Mouse (Mus musculus) heart, adult 2 months (tissue): ENCODE data around the gene Arsk. TPM values are rescaled to one million over a fixed set of nuclear protein-coding genes. Genes with fewer than 3 reads are reported as not detected.

ENCODE experiments used
- DNase-seq, 2 experiments: peaks; one replicate each; pipeline ENCODE4 v3.0.0; 2021
- H3K27ac ChIP-seq: fragments of 200-600 bp; 2 replicates; pipeline ENCODE4 v1.8.1; 2022
- H3K27me3 ChIP-seq: fragments of 200-500 bp; 2 replicates; pipeline ENCODE4 v1.6.1; 2012; ENCODE audit warnings: mild to moderate bottlenecking, low read length, inconsistent platforms, mixed read lengths; ENCODE audit not compliant: control insufficient read depth, insufficient read depth
- H3K36me3 ChIP-seq: fragments of 200-500 bp; 2 replicates; pipeline ENCODE4 v1.6.1; 2012; ENCODE audit warnings: low read length, inconsistent platforms; ENCODE audit not compliant: control insufficient read depth, insufficient read depth
- H3K4me1 ChIP-seq: fragments of 200-500 bp; 2 replicates; pipeline ENCODE4 v1.6.1; 2011; ENCODE audit warnings: low read length; ENCODE audit not compliant: control insufficient read depth, insufficient read depth
- H3K4me3 ChIP-seq: fragments of 200-600 bp; 2 replicates; pipeline ENCODE4 v1.8.1; 2022
- H3K79me2 ChIP-seq: fragments of 200-500 bp; replicated peaks from 2 replicates; pipeline ENCODE4 v1.6.1; 2012; ENCODE audit warnings: mild to moderate bottlenecking, inconsistent platforms, low read length, moderate library complexity, mixed read lengths; ENCODE audit not compliant: control insufficient read depth, insufficient read depth
- H3K9ac ChIP-seq: fragments of 200-500 bp; 2 replicates; pipeline ENCODE4 v1.6.1; 2012; ENCODE audit warnings: low read depth, mild to moderate bottlenecking, control low read depth, inconsistent platforms, low read length, mixed read lengths
- CTCF ChIP-seq: fragments of 200-600 bp; IDR thresholded peaks from 2 replicates; pipeline ENCODE4 v1.8.1; 2022; ENCODE audit warnings: antibody characterized with exemption, mild to moderate bottlenecking, moderate library complexity
- EP300 ChIP-seq: fragments of 200-500 bp; IDR thresholded peaks from 2 replicates; pipeline ENCODE4 v1.6.1; 2011; ENCODE audit warnings: low read depth, low read length, control low read depth; ENCODE audit not compliant: insufficient read depth
- POLR2A ChIP-seq: fragments of 200-500 bp; IDR thresholded peaks from 2 replicates; pipeline ENCODE4 v1.6.1; 2011; ENCODE audit warnings: mild to moderate bottlenecking, low read depth, low read length, control low read depth; ENCODE audit not compliant: insufficient read depth
- WGBS: fragments of 180-500 bp; shearing (Covaris S2); methylation state at CpG from one replicate; pipeline ENCODE4 v1.1.7; 2018; 5-methylcytosine and 5-hydroxymethylcytosine counted together
- intact Hi-C: fragments of 180-260 bp; cut with DNase I; formaldehyde crosslinking; loops from one replicate; pipeline ENCODE4 v1.15.1; 2025
- polyA plus RNA-seq: library from polyadenylated mRNA; depleted of rRNA; stranded (reverse); fragments of >200 nt; gene quantifications from 2 replicates; pipeline ENCODE4 v1.2.3, GENCODE M21; 2012
- total RNA-seq, 2 experiments: library from RNA; stranded (reverse); gene quantifications; 2 replicates each; pipeline ENCODE4 v1.2.3; 2021

Gene Arsk
- total and polyA plus RNA-seq, 3 experiments = 2.4 to 4.0 (median 3.5) TPM

GRCm38 (mm10) chr13:76055391-76056232 lies 42.8 kb downstream of the Arsk start:
- H3K27ac ChIP-seq = no peak overlapping the region
- peak; percentile 28 to 38 for DNase-seq
- WGBS = 2% methylated on average over 58 of the region's 59 CpGs
- peaks cover 3% of the 10 kb centered on the region; the same call in 1 of the 2 replicates for H3K27me3 ChIP-seq
- TF ChIP-seq CTCF = no peak
- H3K4me1 ChIP-seq = peaks cover 3% of the 10 kb centered on the region
- H3K79me2 ChIP-seq = no peaks in the 10 kb centered on the region
- peak overlapping the region; percentile 17 for H3K9ac ChIP-seq
- H3K36me3 ChIP-seq = no peaks in the 10 kb centered on the region
- H3K4me3 ChIP-seq = peak overlapping the region; percentile 54
- intact Hi-C loops = loop anchor here (2.0 to 5.0 kb wide), 3 partner anchors 31 to 113 kb away; partner anchors contain the start of gene Rhobtb3

GRCm38 (mm10) chr13:76044971-76045370 lies 53.5 kb downstream of the Arsk start:
- Histone ChIP-seq H3K36me3 (no peaks in the 10 kb centered on the region), H3K4me3 (no peak overlapping the region), H3K27ac (no peak overlapping the region), H3K4me1 (no peaks in the 10 kb centered on the region), H3K27me3 (no peaks in the 10 kb centered on the region), H3K79me2 (no peaks in the 10 kb centered on the region), H3K9ac (no peak overlapping the region)
- no peak for TF ChIP-seq EP300
- intact Hi-C loops = no loop called here
- no peak for DNase-seq

GRCm38 (mm10) chr13:76042455-76042854 lies 56.0 kb downstream of the Arsk start:
- no peak for DNase-seq
- 39% methylated on average over 1 of the region's 1 CpGs for WGBS
- Histone ChIP-seq H3K27me3 (no peaks in the 10 kb centered on the region), H3K4me3 (no peak overlapping the region), H3K27ac (no peak overlapping the region), H3K4me1 (no peaks in the 10 kb centered on the region), H3K36me3 (no peaks in the 10 kb centered on the region), H3K9ac (no peak overlapping the region), H3K79me2 (no peaks in the 10 kb centered on the region)
- intact Hi-C loops = no loop called here
- TF ChIP-seq POLR2A (no peak), EP300 (no peak), CTCF (no peak)

GRCm38 (mm10) chr13:76024588-76024987 lies 73.9 kb downstream of the Arsk start:
- H3K27ac ChIP-seq = peak overlapping the region; percentile 51
- intact Hi-C loops = loop anchor here (2.0 to 5.0 kb wide), 3 partner anchors 32 to 1162 kb away; partner anchors contain the start of gene Gpr150
- peaks cover 2% of the 10 kb centered on the region for H3K4me1 ChIP-seq
- no peaks in the 10 kb centered on the region for H3K27me3 ChIP-seq
- H3K9ac ChIP-seq = no peak overlapping the region
- H3K79me2 ChIP-seq = no peaks in the 10 kb centered on the region
- TF ChIP-seq POLR2A (no peak), EP300 (no peak), CTCF (no peak)
- no peaks in the 10 kb centered on the region for H3K36me3 ChIP-seq
- WGBS = 21% methylated on average over 3 of the region's 3 CpGs
- peak in 1 of 2 experiments; percentile 21 for DNase-seq
- no peak overlapping the region for H3K4me3 ChIP-seq

GRCm38 (mm10) chr13:76021782-76022181 lies 76.7 kb downstream of the Arsk start:
- intact Hi-C loops = loop anchor here (5.0 kb wide), 2 partner anchors 794 to 1159 kb away; no protein-coding TSS in a partner anchor

GRCm38 (mm10) chr13:76018844-76019400 lies 79.5 kb downstream of the Arsk start:
- Histone ChIP-seq H3K36me3 (peaks cover 3% of the 10 kb centered on the region; the same call in 1 of the 2 replicates), H3K27me3 (no peaks in the 10 kb centered on the region), H3K79me2 (no peaks in the 10 kb centered on the region), H3K4me3 (peak overlapping the region; percentile 91), H3K4me1 (peaks cover 1% of the 10 kb centered on the region), H3K9ac (no peak overlapping the region), H3K27ac (peak overlapping the region; percentile 97)
- no peak for DNase-seq
- WGBS = 40% methylated on average over 5 of the region's 5 CpGs
- intact Hi-C loops = loop anchor here (1.0 to 2.0 kb wide), 2 partner anchors 76 to 80 kb away; partner anchors contain the start of genes Arsk, Rhobtb3 and Ttc37
- TF ChIP-seq EP300 (no peak), POLR2A (no peak), CTCF (no peak)

More at GRCm38 (mm10) chr13:76021782-76022181, 76.7 kb downstream of the Arsk start:
- H3K4me3 ChIP-seq = no peak overlapping the region
- WGBS = 95% methylated on average over 2 of the region's 2 CpGs
- peaks cover 4% of the 10 kb centered on the region for H3K4me1 ChIP-seq
- peaks cover 3% of the 10 kb centered on the region; the same call in 1 of the 2 replicates for H3K36me3 ChIP-seq
- no peak overlapping the region for H3K27ac ChIP-seq
- no peaks in the 10 kb centered on the region for H3K27me3 ChIP-seq
- H3K79me2 ChIP-seq = no peaks in the 10 kb centered on the region
- TF ChIP-seq EP300 = no peak
- TF ChIP-seq CTCF = peak; percentile 57
- no peak for DNase-seq
- no peak overlapping the region for H3K9ac ChIP-seq
